Mouse (Mus musculus) stomach, adult 2 months (tissue): ENCODE measurements around the gene Kpna3. TPM values are rescaled to one million over a fixed set of nuclear protein-coding genes. Genes with fewer than 3 reads are reported as not detected.

Experiments used
- polyA plus RNA-seq: library from polyadenylated mRNA; depleted of rRNA; stranded (reverse); fragments of >200 nt; gene quantifications from 2 replicates; pipeline ENCODE4 v1.2.3, GENCODE M21; 2012; rRNA removed

Kpna3 gene
- polyA plus RNA-seq = 0.45 and 1.0 TPM in 2 replicates

GRCm38 (mm10) chr14:61439661-61440559 is at the start of gene Kpna3:
TSS of gene Kpna3 (minus strand) at chr14:61439874.

GRCm38 (mm10) chr14:61360131-61360980 is 79.3 kb downstream of the Kpna3 start, which contains the start of gene Ebpl:
TSS of gene Ebpl (minus strand) at chr14:61360439.

Other genes with a start within 250 kb of the Kpna3 start
- gene Sgcg, start 181.4 kb downstream of the Kpna3 start, polyA plus RNA-seq = 0.46 and 0.62 TPM in 2 replicates
- 0.53 and 0.63 TPM in 2 replicates for gene Arl11, start 130.1 kb downstream of the Kpna3 start, polyA plus RNA-seq
- 1.2 and 2.0 TPM in 2 replicates for gene Ebpl, start 79.4 kb downstream of the Kpna3 start, polyA plus RNA-seq
- gene Spryd7, start 117.0 kb upstream of the Kpna3 start, polyA plus RNA-seq = 10.0 and 17.5 TPM in 2 replicates
- 0.54 and 1.1 TPM in 2 replicates for gene Trim13, start 158.4 kb upstream of the Kpna3 start, polyA plus RNA-seq
- 0.04 TPM in 2 replicates for gene Kcnrg, start 167.6 kb upstream of the Kpna3 start, polyA plus RNA-seq